Mouse (Mus musculus): Measurements from ENCODE around the gene Rusc2.

Rusc2 gene

DNA sequence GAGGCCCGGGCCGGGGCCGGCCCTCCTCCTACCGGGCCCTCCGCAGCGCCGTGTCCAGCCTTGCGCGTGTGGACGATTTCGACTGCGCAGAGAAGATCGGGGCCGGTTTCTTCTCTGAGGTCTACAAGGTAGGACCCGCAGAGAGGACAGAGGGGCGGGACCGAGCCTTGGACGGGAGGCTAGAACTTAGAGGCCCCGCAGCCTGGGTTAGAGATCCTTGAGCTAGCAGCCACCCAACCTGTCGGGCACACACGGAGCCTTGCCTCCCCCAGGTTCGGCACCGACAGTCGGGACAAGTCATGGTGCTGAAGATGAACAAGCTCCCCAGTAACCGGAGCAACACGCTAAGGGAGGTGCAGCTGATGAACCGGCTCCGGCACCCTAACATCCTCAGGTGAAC is 61.7 kb downstream of the Rusc2 start:
- DNase-seq (ENCODE audit: low spot score): peak; percentile 73

- DNase-seq (ENCODE audit: low spot score): peak; percentile 60
Measured at GRCm38 (mm10) chr4:43447251-43447650, 65.5 kb downstream of the Rusc2 start.

DNA sequence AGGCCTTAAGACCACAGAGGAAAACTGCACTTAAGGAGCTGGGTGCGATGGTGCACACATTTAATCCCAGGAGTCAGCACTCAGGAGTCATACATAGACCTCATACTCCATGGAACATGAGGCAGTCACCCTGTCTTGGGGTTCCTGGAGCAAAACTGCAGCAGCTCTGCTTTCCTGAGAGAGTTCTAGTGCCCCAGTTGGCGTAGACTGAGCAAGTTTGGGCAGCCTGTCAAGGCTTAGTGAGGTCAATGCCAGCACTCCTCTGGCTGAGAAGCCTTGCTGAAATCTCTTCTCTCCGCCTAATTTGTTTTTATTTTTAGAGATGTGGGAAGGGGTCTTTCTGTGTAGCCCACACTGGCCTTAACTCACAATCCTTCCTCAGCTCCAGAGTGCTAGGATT is 66.8 kb downstream of the Rusc2 start:
- DNase-seq (ENCODE audit: low spot score): no peak

- no peak for DNase-seq (ENCODE audit: low spot score)
Measured at GRCm38 (mm10) chr4:43452315-43452714, 70.5 kb downstream of the Rusc2 start.

- DNase-seq (ENCODE audit: low spot score): no peak
Measured at GRCm38 (mm10) chr4:43453413-43453812, 71.6 kb downstream of the Rusc2 start.

GRCm38 (mm10) chr4:43454041-43454836 is 72.5 kb downstream of the Rusc2 start, which contains the start of gene Cd72:
Gene Cd72 (minus strand): TSS chr4:43454628.
- DNase-seq (ENCODE audit: low spot score): no peak

- DNase-seq (ENCODE audit: low spot score): no peak
Measured at GRCm38 (mm10) chr4:43456470-43456869, 74.7 kb downstream of the Rusc2 start.

GRCm38 (mm10) chr4:43457124-43457523 is 75.3 kb downstream of the Rusc2 start:
- DNase-seq (ENCODE audit: low spot score): no peak

DNA sequence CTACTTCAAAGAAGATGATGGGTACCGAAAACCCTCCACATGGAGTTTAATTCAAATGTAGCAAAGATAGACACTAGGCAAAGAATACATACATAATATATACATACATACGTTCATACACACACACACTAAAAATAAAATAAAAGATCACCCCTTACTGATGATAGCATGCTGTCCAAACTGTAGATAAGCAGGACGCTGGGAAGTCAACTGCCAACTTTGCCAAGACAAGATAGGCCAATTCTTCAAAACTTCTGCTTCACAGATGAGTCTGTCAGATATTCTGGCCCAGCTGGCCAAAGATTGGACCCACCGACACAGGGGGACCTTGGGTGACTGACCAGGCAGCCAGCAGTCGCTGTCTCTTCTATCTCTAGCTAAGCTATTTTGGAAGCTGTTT is 81.3 kb downstream of the Rusc2 start:
- no peak for DNase-seq (ENCODE audit: low spot score)

- DNase-seq (ENCODE audit: low spot score): no peak
Measured at GRCm38 (mm10) chr4:43465935-43466334, 84.2 kb downstream of the Rusc2 start.

- no peak for DNase-seq (ENCODE audit: low spot score)
Measured at GRCm38 (mm10) chr4:43466872-43467271, 85.1 kb downstream of the Rusc2 start.

DNA sequence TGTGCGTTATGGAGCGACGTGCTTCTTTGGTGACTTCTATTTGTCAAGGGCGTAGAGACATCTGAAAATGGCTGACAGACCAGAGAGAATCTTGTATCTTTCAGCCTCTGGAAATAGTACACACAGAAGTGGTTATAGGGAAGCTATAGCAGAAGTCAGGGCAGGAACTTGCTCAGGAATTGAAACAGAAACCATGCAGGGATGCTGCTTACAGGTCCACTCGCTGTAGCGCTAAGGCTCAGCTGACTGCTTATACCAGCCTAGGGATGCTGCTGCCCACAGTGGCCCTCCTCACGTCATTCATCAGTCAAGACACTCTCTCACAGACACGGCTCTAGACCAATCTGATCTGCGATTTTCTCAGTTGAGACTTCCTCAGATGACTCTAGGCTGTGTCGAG is 88.5 kb downstream of the Rusc2 start:
- no peak for DNase-seq (ENCODE audit: low spot score)

DNA sequence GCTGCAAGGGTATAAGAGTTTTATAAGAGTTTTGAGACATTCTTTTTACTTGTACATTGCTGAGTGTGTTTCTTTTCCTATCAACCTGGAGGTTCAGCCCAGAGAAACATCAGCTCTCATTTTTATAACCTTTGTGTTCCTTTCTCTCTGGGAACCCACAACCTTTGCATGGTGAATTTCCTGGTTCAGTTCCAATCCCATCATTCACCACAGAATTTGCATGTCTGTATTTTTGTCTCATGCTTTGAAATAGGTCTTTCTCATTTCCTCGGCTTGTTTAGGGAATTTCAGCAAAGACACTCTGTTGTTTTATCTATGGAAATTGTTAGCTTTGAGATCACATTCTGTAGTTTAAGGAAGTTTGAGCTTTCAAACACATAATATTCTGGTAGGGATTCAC is 91.9 kb downstream of the Rusc2 start:
- DNase-seq (ENCODE audit: low spot score): no peak

- no peak for DNase-seq (ENCODE audit: low spot score)
Measured at GRCm38 (mm10) chr4:43476604-43477003, 94.8 kb downstream of the Rusc2 start.

Data from testis, postnatal 10 days (tissue).